Mouse (Mus musculus) stomach, embryonic 16.5 days (tissue): Measurements from ENCODE around the gene 9230104L09Rik. TPM values are rescaled to one million over a fixed set of nuclear protein-coding genes. Genes with fewer than 3 reads are reported as not detected.

ENCODE experiments used
- ATAC-seq: fragments of 200-750 bp; cut with Nextera tagmentation; 2 replicates; pipeline ENCODE4 v1.8.0; 2017; ENCODE audit warnings: moderate number of reproducible peaks, moderate TSS enrichment; ENCODE audit not compliant: insufficient read depth, low FRiP score
- H3K27ac ChIP-seq: fragments of 300-500 bp; sonication (generic); 2 replicates; pipeline ENCODE4 v1.5.1; 2014; ENCODE audit warnings: low read length
- H3K27me3 ChIP-seq: fragments of 300-500 bp; sonication (generic); 2 replicates; pipeline ENCODE4 v1.6.1; 2014; ENCODE audit warnings: low read length, control low read depth, mixed read lengths; ENCODE audit not compliant: control insufficient read depth, insufficient read depth
- H3K36me3 ChIP-seq: fragments of 300-500 bp; sonication (generic); 2 replicates; pipeline ENCODE4 v1.6.1; 2014; ENCODE audit warnings: low read length; ENCODE audit not compliant: control insufficient read depth, insufficient read depth
- H3K4me1 ChIP-seq: fragments of 300-500 bp; sonication (generic); 2 replicates; pipeline ENCODE4 v1.6.1; 2014; ENCODE audit warnings: low read length, control low read depth, mixed read lengths; ENCODE audit not compliant: control insufficient read depth, insufficient read depth
- H3K4me2 ChIP-seq: fragments of 300-500 bp; sonication (generic); 2 replicates; pipeline ENCODE4 v1.6.1; 2014; ENCODE audit warnings: low read depth, low read length, mixed read lengths
- H3K4me3 ChIP-seq: fragments of 300-500 bp; sonication (generic); replicated peaks from 2 replicates; pipeline ENCODE4 v1.5.1; 2014; ENCODE audit warnings: mild to moderate bottlenecking, low read length
- H3K9ac ChIP-seq: fragments of 300-500 bp; sonication (generic); 2 replicates; pipeline ENCODE4 v1.6.1; 2014; ENCODE audit warnings: low read length
- H3K9me3 ChIP-seq: fragments of 300-500 bp; sonication (generic); replicated peaks from 2 replicates; pipeline ENCODE4 v1.6.1; 2016; ENCODE audit warnings: low read length, control low read depth; ENCODE audit not compliant: control insufficient read depth
- WGBS: fragments of 180-500 bp; shearing (Covaris S2); extraction: QIAGEN DNeasy Blood & Tissue Kit; methylation state at CpG from one replicate; pipeline ENCODE4 v1.1.7; 2014; 5-methylcytosine and 5-hydroxymethylcytosine counted together
- polyA plus RNA-seq: library from polyadenylated mRNA; unstranded; fragments of >200 nt; fragmentation: Nextera tagmentation; extraction: Ambion mirVana; gene quantifications from 2 replicates; pipeline ENCODE4 v1.2.1, GENCODE M21; 2015

Gene 9230104L09Rik
- polyA plus RNA-seq, 1 experiment from 2014 or later: not detected

GRCm38 (mm10) chr2:148868959-148869358 lies 4.1 kb upstream of the 9230104L09Rik start:
- H3K27ac ChIP-seq: no peak overlapping the region
- H3K4me3 ChIP-seq: no peak overlapping the region
- H3K27me3 ChIP-seq: no peaks in the 10 kb centered on the region
- H3K4me2 ChIP-seq: no peak overlapping the region
- 44% methylated on average over 1 of the region's 1 CpGs for WGBS
- peaks cover 9% of the 10 kb centered on the region; the same call in 1 of the 2 replicates for H3K36me3 ChIP-seq
- no peaks in the 10 kb centered on the region for H3K9me3 ChIP-seq
- peaks cover 20% of the 10 kb centered on the region for H3K4me1 ChIP-seq
- no peak for ATAC-seq
- H3K9ac ChIP-seq: no peak overlapping the region

GRCm38 (mm10) chr2:148861693-148862092 lies 3.1 kb downstream of the 9230104L09Rik start:
- Histone ChIP-seq H3K36me3 (no peaks in the 10 kb centered on the region), H3K4me1 (no peaks in the 10 kb centered on the region), H3K4me2 (no peak overlapping the region), H3K9me3 (no peaks in the 10 kb centered on the region), H3K9ac (no peak overlapping the region), H3K27ac (no peak overlapping the region), H3K27me3 (no peaks in the 10 kb centered on the region), H3K4me3 (no peak overlapping the region)
- no peak for ATAC-seq

DNA sequence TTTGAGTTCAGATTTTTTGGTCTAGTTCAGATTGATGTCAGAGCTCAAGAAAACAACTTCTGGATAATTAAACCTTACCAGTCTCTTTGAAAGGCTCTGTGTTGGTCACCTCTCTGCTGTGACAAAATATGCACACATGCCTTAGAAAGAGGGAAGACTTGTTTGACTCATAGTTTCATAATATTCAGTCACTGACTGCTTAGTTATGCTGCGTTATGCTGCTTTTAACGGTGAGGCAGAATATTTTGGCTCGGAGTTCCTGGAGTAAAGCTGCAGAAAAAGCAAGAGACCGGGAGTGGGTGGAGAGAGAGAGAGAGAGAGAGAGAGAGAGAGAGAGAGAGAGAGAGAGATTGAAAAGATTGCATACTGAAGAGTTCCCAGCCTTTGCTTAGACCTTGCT lies 3.8 kb downstream of the 9230104L09Rik start:
- no peak overlapping the region for H3K4me2 ChIP-seq
- H3K4me3 ChIP-seq: no peak overlapping the region
- 74% methylated on average over 4 of the region's 4 CpGs for WGBS
- H3K27ac ChIP-seq: no peak overlapping the region
- no peaks in the 10 kb centered on the region for H3K36me3 ChIP-seq
- H3K9ac ChIP-seq: no peak overlapping the region
- H3K27me3 ChIP-seq: no peaks in the 10 kb centered on the region
- H3K4me1 ChIP-seq: no peaks in the 10 kb centered on the region
- ATAC-seq: no peak
- no peaks in the 10 kb centered on the region for H3K9me3 ChIP-seq

GRCm38 (mm10) chr2:148857506-148857905 lies 7.3 kb downstream of the 9230104L09Rik start:
- Histone ChIP-seq H3K4me2 (no peak overlapping the region), H3K36me3 (no peaks in the 10 kb centered on the region), H3K27me3 (no peaks in the 10 kb centered on the region), H3K27ac (no peak overlapping the region), H3K9ac (no peak overlapping the region), H3K4me1 (no peaks in the 10 kb centered on the region), H3K9me3 (no peaks in the 10 kb centered on the region), H3K4me3 (no peak overlapping the region)
- ATAC-seq: no peak
- 61% methylated on average over 4 of the region's 4 CpGs for WGBS

GRCm38 (mm10) chr2:148856630-148857400 lies 8.0 kb downstream of the 9230104L09Rik start:
- H3K36me3 ChIP-seq: no peaks in the 10 kb centered on the region
- H3K9me3 ChIP-seq: no peaks in the 10 kb centered on the region
- peak overlapping the region; percentile 34; the same call in 1 of the 2 replicates for H3K4me2 ChIP-seq

DNA sequence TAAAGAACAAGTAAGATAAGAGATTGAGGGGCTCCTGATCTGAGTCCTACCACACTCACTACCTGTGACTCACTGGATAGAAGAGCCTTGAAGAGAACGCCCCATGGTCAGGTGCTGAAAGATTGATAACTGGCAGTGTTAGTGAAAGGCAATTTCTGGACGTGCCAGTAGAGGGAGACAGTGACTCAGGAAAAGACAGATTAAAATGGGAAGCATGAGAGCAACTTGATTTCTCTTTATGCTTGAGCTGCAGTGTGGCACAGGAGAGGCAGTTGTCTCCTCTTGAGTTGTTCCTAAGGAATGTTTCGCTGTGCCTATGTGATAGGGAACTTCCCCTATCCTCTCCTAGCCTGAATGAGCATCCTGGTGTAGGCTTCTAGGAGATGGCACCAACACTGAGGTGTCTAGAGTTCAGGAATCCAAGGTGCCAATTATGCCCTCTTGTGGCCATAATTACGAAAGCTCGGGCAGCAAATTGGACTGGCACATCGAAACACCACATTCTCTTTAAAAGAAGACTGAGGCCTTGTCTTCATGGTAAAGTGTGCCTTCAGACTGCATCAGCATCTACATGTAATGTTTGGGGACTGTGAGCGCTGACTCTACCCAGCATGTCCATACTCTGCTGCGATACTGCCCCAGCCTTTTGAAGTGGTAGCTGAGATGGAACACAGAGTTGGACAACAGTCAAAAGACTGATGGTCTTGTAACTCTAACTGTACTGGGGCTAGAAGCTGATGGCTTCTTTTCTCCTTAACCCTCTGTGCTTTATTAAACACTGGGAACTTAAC lies 13.5 kb downstream of the 9230104L09Rik start:
- no peak overlapping the region for H3K4me2 ChIP-seq
- H3K9me3 ChIP-seq: no peaks in the 10 kb centered on the region
- no peaks in the 10 kb centered on the region for H3K27me3 ChIP-seq
- WGBS: 42% methylated on average over 8 of the region's 8 CpGs
- no peaks in the 10 kb centered on the region for H3K36me3 ChIP-seq
- peak; percentile 71 for ATAC-seq
- no peak overlapping the region for H3K9ac ChIP-seq
- H3K27ac ChIP-seq: no peak overlapping the region
- no peak overlapping the region for H3K4me3 ChIP-seq
- H3K4me1 ChIP-seq: no peaks in the 10 kb centered on the region

More at GRCm38 (mm10) chr2:148856630-148857400, 8.0 kb downstream of the 9230104L09Rik start:
- Histone ChIP-seq H3K27ac (peak overlapping the region; percentile 13; the same call in 1 of the 2 replicates), H3K4me3 (no peak overlapping the region), H3K27me3 (no peaks in the 10 kb centered on the region), H3K4me1 (no peaks in the 10 kb centered on the region), H3K9ac (no peak overlapping the region)
- ATAC-seq: no peak
- 46% methylated on average over 8 of the region's 8 CpGs for WGBS

- no peak overlapping the region for H3K4me2 ChIP-seq
Measured at GRCm38 (mm10) chr2:148839224-148839623, 25.6 kb downstream of the 9230104L09Rik start.

GRCm38 (mm10) chr2:148838075-148838777 lies 26.6 kb downstream of the 9230104L09Rik start:
- no peak for ATAC-seq
- Histone ChIP-seq H3K4me2 (no peak overlapping the region), H3K9me3 (no peaks in the 10 kb centered on the region), H3K27ac (no peak overlapping the region), H3K36me3 (no peaks in the 10 kb centered on the region), H3K4me1 (no peaks in the 10 kb centered on the region), H3K4me3 (no peak overlapping the region), H3K9ac (no peak overlapping the region), H3K27me3 (no peaks in the 10 kb centered on the region)
- WGBS: 79% methylated on average over 5 of the region's 5 CpGs

More at GRCm38 (mm10) chr2:148839224-148839623, 25.6 kb downstream of the 9230104L09Rik start:
- no peaks in the 10 kb centered on the region for H3K4me1 ChIP-seq
- no peak overlapping the region for H3K27ac ChIP-seq
- no peaks in the 10 kb centered on the region for H3K36me3 ChIP-seq
- ATAC-seq: no peak
- no peaks in the 10 kb centered on the region for H3K27me3 ChIP-seq
- H3K9ac ChIP-seq: no peak overlapping the region
- H3K4me3 ChIP-seq: no peak overlapping the region
- H3K9me3 ChIP-seq: no peaks in the 10 kb centered on the region
- 87% methylated on average over 2 of the region's 2 CpGs for WGBS

- Histone ChIP-seq H3K4me3 (no peak within 1 kb of the TSS), H3K9me3 (no peaks in the 10 kb centered on the region), H3K4me1 (no peaks in the 10 kb centered on the region), H3K9ac (no peak within 1 kb of the TSS), H3K36me3 (no peaks in the 10 kb centered on the region), H3K27me3 (no peaks in the 10 kb centered on the region), H3K4me2 (no peak within 1 kb of the TSS), H3K27ac (no peak within 1 kb of the TSS)
- no peak for ATAC-seq
- 58% methylated on average over 4 of the region's 4 CpGs for WGBS
Measured at GRCm38 (mm10) chr2:148834912-148835311, 29.9 kb downstream of the 9230104L09Rik start, which contains the start of gene Cst9. TSS of gene Cst9 (plus strand) at chr2:148835147.
